8 mouse cellular contexts compared by ENCODE assay signal in genomic region chr8:122444058-122444748, GRCm38 (mm10). TPM values are rescaled to one million over a fixed set of nuclear protein-coding genes. Genes with fewer than 3 reads are reported as not detected.
DNase-seq lines count a peak whose midpoint lies in the region; ATAC-seq and TF ChIP-seq lines count a peak whose summit lies in the region.

No protein-coding gene starts in this region.

- TF ChIP-seq RAD21 in MEL (IDR thresholded peaks at IDR 0.05; ENCODE audit: low read depth, low read length): no peak; the same call in 1 of the 2 replicates

- TF ChIP-seq CTCF in MEL (IDR thresholded peaks at IDR 0.05 in 2 of 3, conservative IDR thresholded peaks at IDR 0.05 in 1 of 3; ENCODE audit: control insufficient read depth in 1 of 3, insufficient read depth in 1 of 3, low read depth in 2 of 3, low read length in 3 of 3, poor library complexity in 1 of 3, severe bottlenecking in 1 of 3): no peak
- TF ChIP-seq CTCF in cerebellum, adult 2 months (IDR thresholded peaks at IDR 0.05; ENCODE audit: borderline replicate concordance, insufficient read depth, low read depth, low read length): no peak
- TF ChIP-seq CTCF in lung, embryonic 14.5 days (IDR thresholded peaks at IDR 0.05; ENCODE audit: low read depth): no peak
- TF ChIP-seq CTCF in olfactory bulb, adult 2 months (IDR thresholded peaks at IDR 0.05; ENCODE audit: insufficient read depth, low read depth, low read length): no peak

- no peaks in the 10 kb centered on the region for H3K9me3 ChIP-seq in MEL (replicated peaks; ENCODE audit: insufficient read depth, low read length)
- no peaks in the 10 kb centered on the region for H3K9me3 ChIP-seq in forebrain, embryonic 16.5 days (ENCODE audit: control insufficient read depth, low read length)
- no peaks in the 10 kb centered on the region for H3K9me3 ChIP-seq in lung, embryonic 14.5 days (ENCODE audit: low read depth, low read length)

- H3K36me3 ChIP-seq in MEL (ENCODE audit: control insufficient read depth in 1 of 2, insufficient read depth in 2 of 2, low read length in 2 of 2): no peaks in the 10 kb centered on the region
- no peaks in the 10 kb centered on the region for H3K36me3 ChIP-seq in forebrain, embryonic 16.5 days (ENCODE audit: control insufficient read depth, insufficient read depth)
- H3K36me3 ChIP-seq in lung, embryonic 14.5 days (ENCODE audit: insufficient read depth): peaks cover 8% of the 10 kb centered on the region; the same call in 1 of the 2 replicates

- peak overlapping the region; percentile 87 for H3K4me2 ChIP-seq in forebrain, embryonic 16.5 days (ENCODE audit: low read length)
- peak overlapping the region; percentile 98 for H3K4me2 ChIP-seq in lung, embryonic 14.5 days

- under 1% methylated on average over 19 of the region's 19 CpGs for WGBS in cerebellum, adult 2 months
- 1% methylated on average over 19 of the region's 19 CpGs for WGBS in forebrain, embryonic 16.5 days
- WGBS in lung, embryonic 14.5 days: 1% methylated on average over 19 of the region's 19 CpGs
- under 1% methylated on average over 19 of the region's 19 CpGs for WGBS in olfactory bulb, adult 2 months

- H3K4me1 ChIP-seq in MEL (ENCODE audit: control insufficient read depth in 1 of 2, insufficient read depth in 2 of 2, low read length in 2 of 2): peaks cover 0 to 3% of the 10 kb centered on the region in 2 experiments; a peak in 1 of 4 replicates
- peaks cover 19% of the 10 kb centered on the region for H3K4me1 ChIP-seq in cerebellum, adult 2 months (ENCODE audit: control insufficient read depth, insufficient read depth, low read length)
- H3K4me1 ChIP-seq in forebrain, embryonic 16.5 days (replicated peaks; ENCODE audit: control insufficient read depth, insufficient read depth, low read length): peaks cover 24% of the 10 kb centered on the region
- peaks cover 10% of the 10 kb centered on the region; the same call in 1 of the 2 replicates for H3K4me1 ChIP-seq in lung, embryonic 14.5 days (ENCODE audit: insufficient read depth)
- peaks cover 9% of the 10 kb centered on the region for H3K4me1 ChIP-seq in olfactory bulb, adult 2 months (ENCODE audit: control insufficient read depth, insufficient read depth, low read length)

- H3K79me2 ChIP-seq in MEL (ENCODE audit: control insufficient read depth, insufficient read depth, low read length, poor library complexity): 0 out of 2 replicates have a peak, but pooled peaks cover 3% of the 10 kb centered on the region

- H3K27ac ChIP-seq in MEL (ENCODE audit: control insufficient read depth, low read depth, low read length): peak overlapping the region; percentile 74
- peak overlapping the region; percentile 76 for H3K27ac ChIP-seq in cerebellum, adult 2 months (ENCODE audit: insufficient read depth, low read length)
- peak overlapping the region; percentile 98 for H3K27ac ChIP-seq in forebrain, embryonic 16.5 days (ENCODE audit: low read length)
- peak overlapping the region; percentile 97 for H3K27ac ChIP-seq in lung, embryonic 14.5 days (ENCODE audit: low read depth)
- peak overlapping the region; percentile 85 for H3K27ac ChIP-seq in olfactory bulb, adult 2 months (ENCODE audit: insufficient read depth, low read depth, low read length)

- peak; percentile 92 for DNase-seq in MEL (ENCODE audit: low read depth, low spot score)
- peak; percentile 76 to 77 for DNase-seq in cerebellum, adult 2 months
- DNase-seq in heart, postnatal 4 days: peak; percentile 93
- DNase-seq in layer of hippocampus, adult 8-10 months (ENCODE audit: low spot score in 2 of 2): peak; percentile 88 to 89
- peak; percentile 97 for DNase-seq in lung, embryonic 14.5 days
- peak; percentile 49 for DNase-seq in thymus, postnatal 25 days

- ATAC-seq in forebrain, embryonic 16.5 days: peak; percentile 48
- ATAC-seq in lung, embryonic 14.5 days (ENCODE audit: insufficient read depth): peak; percentile 76

- peak overlapping the region; percentile 76 for H3K9ac ChIP-seq in MEL (ENCODE audit: control insufficient read depth, low read depth, low read length, poor library complexity, severe bottlenecking)
- peak overlapping the region; percentile 89 for H3K9ac ChIP-seq in forebrain, embryonic 16.5 days (replicated peaks; ENCODE audit: low read depth, low read length)
- peak overlapping the region; percentile 71 for H3K9ac ChIP-seq in lung, embryonic 14.5 days

- no peak; a peak in 1 of 4 replicates for TF ChIP-seq POLR2A in MEL (IDR thresholded peaks at IDR 0.05; ENCODE audit: control insufficient read depth in 1 of 2, insufficient read depth in 1 of 2, low read depth in 1 of 2, low read length in 2 of 2, poor library complexity in 1 of 2)
- 0 out of 2 replicates have a peak, but pooled peaks have one; percentile 21 for TF ChIP-seq POLR2A in cerebellum, adult 2 months (IDR thresholded peaks at IDR 0.05; ENCODE audit: borderline replicate concordance, insufficient read depth, low read length)
- 0 out of 2 replicates have a peak, but pooled peaks have one; percentile 21 for TF ChIP-seq POLR2A in olfactory bulb, adult 2 months (IDR thresholded peaks at IDR 0.05; ENCODE audit: insufficient read depth, low read depth, low read length)

- peak in 1 of 2 experiments; percentile 53; a peak in 3 of 4 replicates for TF ChIP-seq EP300 in MEL (IDR thresholded peaks at IDR 0.05; ENCODE audit: low read depth in 1 of 2, low read length in 2 of 2)

- H3K4me3 ChIP-seq in MEL (ENCODE audit: control insufficient read depth in 1 of 2, insufficient read depth in 1 of 2, low read depth in 2 of 2, low read length in 2 of 2): peak overlapping the region; percentile 75 to 76
- peak overlapping the region; percentile 80 for H3K4me3 ChIP-seq in cerebellum, adult 2 months (replicated peaks; ENCODE audit: insufficient read depth, low read depth, low read length)
- peak overlapping the region; percentile 77 for H3K4me3 ChIP-seq in forebrain, embryonic 16.5 days (replicated peaks; ENCODE audit: low read length)
- H3K4me3 ChIP-seq in lung, embryonic 14.5 days (ENCODE audit: low read depth, low read length): peak overlapping the region; percentile 64
- peak overlapping the region; percentile 68 for H3K4me3 ChIP-seq in olfactory bulb, adult 2 months (ENCODE audit: insufficient read depth, low read depth, low read length)

- H3K27me3 ChIP-seq in MEL (ENCODE audit: control insufficient read depth in 1 of 2, insufficient read depth in 2 of 2, low read length in 2 of 2): no peaks in the 10 kb centered on the region
- H3K27me3 ChIP-seq in cerebellum, adult 2 months (ENCODE audit: control insufficient read depth, insufficient read depth, low read length): no peaks in the 10 kb centered on the region
- no peaks in the 10 kb centered on the region for H3K27me3 ChIP-seq in forebrain, embryonic 16.5 days (replicated peaks; ENCODE audit: control insufficient read depth, insufficient read depth, low read length)
- H3K27me3 ChIP-seq in lung, embryonic 14.5 days (ENCODE audit: insufficient read depth, low read length): no peaks in the 10 kb centered on the region

RNA-seq across cellular contexts. Expression of gene Mvd, which starts 1.0 kb away (rescaled TPM):
- total RNA-seq in MEL (2012; rRNA removed): 20.6 and 20.8 TPM in 2 replicates
- polyA plus RNA-seq in MEL (2012; ENCODE audit: insufficient read depth in 1 of 2, insufficient read length in 2 of 2, low read depth in 1 of 2, low replicate concordance in 2 of 2, missing spikeins in 1 of 2): 10 to 100 TPM in 1 of 2 experiments, not detected in 1; 25.5 TPM
- 43.6 and 45.2 TPM in 2 replicates for polyA plus RNA-seq in cerebellum, adult 2 months (2012; rRNA removed)
- polyA plus RNA-seq in forebrain, embryonic 16.5 days (2015; fragmentation: Nextera tagmentation; extraction: Ambion mirVana): 51.0 and 60.0 TPM in 2 replicates
- 1 to 10 TPM; 8.0 to 8.4 TPM for total RNA-seq in heart, postnatal 4 days (2021)
- total RNA-seq in layer of hippocampus, adult 8-10 months (2022): 10 to 100 TPM; 19.0 to 36.1 (median 25.0) TPM
- 27.1 and 29.5 TPM in 2 replicates for polyA plus RNA-seq in lung, embryonic 14.5 days (2014; fragmentation: Nextera tagmentation; extraction: Ambion mirVana)
- not detected in 2 replicates for polyA plus RNA-seq in olfactory bulb, adult 2 months (2012; ENCODE audit: insufficient read depth, insufficient read length, low replicate concordance, missing spikeins)

RNA-seq across cellular contexts. Expression of gene Cyba, which starts 11.5 kb away (rescaled TPM):
- 299 and 344 TPM in 2 replicates for total RNA-seq in MEL (2012; rRNA removed)
- 100 to 1,000 TPM; 321 to 338 TPM for polyA plus RNA-seq in MEL (2012; ENCODE audit: insufficient read depth in 1 of 2, insufficient read length in 2 of 2, low read depth in 1 of 2, low replicate concordance in 2 of 2, missing spikeins in 1 of 2)
- polyA plus RNA-seq in cerebellum, adult 2 months (2012; rRNA removed): 12.0 and 15.5 TPM in 2 replicates
- polyA plus RNA-seq in forebrain, embryonic 16.5 days (2015; fragmentation: Nextera tagmentation; extraction: Ambion mirVana): 25.1 and 30.5 TPM in 2 replicates
- total RNA-seq in heart, postnatal 4 days (2021): 10 to 100 TPM; 59.7 to 69.2 TPM
- 10 to 100 TPM in 3 of 4 experiments, 1 to 10 TPM in 1; 7.4 to 54.9 (median 25.7) TPM for total RNA-seq in layer of hippocampus, adult 8-10 months (2022)
- polyA plus RNA-seq in lung, embryonic 14.5 days (2014; fragmentation: Nextera tagmentation; extraction: Ambion mirVana): 165 and 175 TPM in 2 replicates
- polyA plus RNA-seq in olfactory bulb, adult 2 months (2012; ENCODE audit: insufficient read depth, insufficient read length, low replicate concordance, missing spikeins): not detected in 2 replicates

RNA-seq across cellular contexts. Expression of gene Snai3, which starts 16.3 kb away (rescaled TPM):
- not detected in 2 replicates for total RNA-seq in MEL (2012; rRNA removed)
- polyA plus RNA-seq in MEL (2012; ENCODE audit: insufficient read depth in 1 of 2, insufficient read length in 2 of 2, low read depth in 1 of 2, low replicate concordance in 2 of 2, missing spikeins in 1 of 2): under 1 TPM in 1 of 2 experiments, not detected in 1; 0.06 TPM
- polyA plus RNA-seq in cerebellum, adult 2 months (2012; rRNA removed): 0.13 TPM in 1 of 2 replicates, not detected in the other
- polyA plus RNA-seq in forebrain, embryonic 16.5 days (2015; fragmentation: Nextera tagmentation; extraction: Ambion mirVana): not detected in 2 replicates
- under 1 TPM; 0.55 to 0.63 TPM for total RNA-seq in heart, postnatal 4 days (2021)
- total RNA-seq in layer of hippocampus, adult 8-10 months (2022): not detected
- 0.87 and 1.3 TPM in 2 replicates for polyA plus RNA-seq in lung, embryonic 14.5 days (2014; fragmentation: Nextera tagmentation; extraction: Ambion mirVana)
- polyA plus RNA-seq in olfactory bulb, adult 2 months (2012; ENCODE audit: insufficient read depth, insufficient read length, low replicate concordance, missing spikeins): not detected in 2 replicates

RNA-seq across cellular contexts. Expression of gene Il17c, which starts 22.4 kb away (rescaled TPM):
- not detected in 2 replicates for total RNA-seq in MEL (2012; rRNA removed)
- under 1 TPM in 1 of 2 experiments, not detected in 1; 0.43 TPM for polyA plus RNA-seq in MEL (2012; ENCODE audit: insufficient read depth in 1 of 2, insufficient read length in 2 of 2, low read depth in 1 of 2, low replicate concordance in 2 of 2, missing spikeins in 1 of 2)
- 0.27 and 0.49 TPM in 2 replicates for polyA plus RNA-seq in cerebellum, adult 2 months (2012; rRNA removed)
- polyA plus RNA-seq in forebrain, embryonic 16.5 days (2015; fragmentation: Nextera tagmentation; extraction: Ambion mirVana): 0.61 TPM in 1 of 2 replicates, not detected in the other
- total RNA-seq in heart, postnatal 4 days (2021): not detected
- total RNA-seq in layer of hippocampus, adult 8-10 months (2022): not detected
- 0.27 TPM in 1 of 2 replicates, not detected in the other for polyA plus RNA-seq in lung, embryonic 14.5 days (2014; fragmentation: Nextera tagmentation; extraction: Ambion mirVana)
- polyA plus RNA-seq in olfactory bulb, adult 2 months (2012; ENCODE audit: insufficient read depth, insufficient read length, low replicate concordance, missing spikeins): not detected in 2 replicates

RNA-seq across cellular contexts. Expression of gene Rnf166, which starts 31.7 kb away (rescaled TPM):
- total RNA-seq in MEL (2012; rRNA removed): 12.0 and 18.6 TPM in 2 replicates
- 10 to 100 TPM in 1 of 2 experiments, not detected in 1; 37.7 TPM for polyA plus RNA-seq in MEL (2012; ENCODE audit: insufficient read depth in 1 of 2, insufficient read length in 2 of 2, low read depth in 1 of 2, low replicate concordance in 2 of 2, missing spikeins in 1 of 2)
- 65.9 and 69.4 TPM in 2 replicates for polyA plus RNA-seq in cerebellum, adult 2 months (2012; rRNA removed)
- 39.6 and 41.8 TPM in 2 replicates for polyA plus RNA-seq in forebrain, embryonic 16.5 days (2015; fragmentation: Nextera tagmentation; extraction: Ambion mirVana)
- total RNA-seq in heart, postnatal 4 days (2021): 10 to 100 TPM; 24.3 to 27.4 TPM
- total RNA-seq in layer of hippocampus, adult 8-10 months (2022): 10 to 100 TPM; 26.9 to 40.7 (median 31.3) TPM
- 34.7 and 37.2 TPM in 2 replicates for polyA plus RNA-seq in lung, embryonic 14.5 days (2014; fragmentation: Nextera tagmentation; extraction: Ambion mirVana)
- not detected in 2 replicates for polyA plus RNA-seq in olfactory bulb, adult 2 months (2012; ENCODE audit: insufficient read depth, insufficient read length, low replicate concordance, missing spikeins)

Comparison
In these comparisons a context has a peak if more than half of its experiments do, and no peak if none do; other contexts are left out.
1. Peak in every context shown above with its lines: DNase-seq, ATAC-seq, H3K4me3 ChIP-seq and H3K27ac ChIP-seq.
2. POLR2A ChIP-seq: peak in cerebellum, adult 2 months (single experiment) and olfactory bulb, adult 2 months (single experiment); none in MEL (0 of 2).
3. RNA of gene Cyba, which starts 11.5 kb away (polyA plus RNA-seq): 321 to 338 TPM in MEL, 165 to 175 TPM in lung, embryonic 14.5 days, 25.1 to 30.5 TPM in forebrain, embryonic 16.5 days and 12.0 to 15.5 TPM in cerebellum, adult 2 months; not detected in olfactory bulb, adult 2 months; every median in the first group is over 10 times any median in the second.